Mouse (Mus musculus) heart, adult 2 months (tissue): ENCODE data around the gene Zbed5.
A peak's percentile ranks its signal among the peaks of the same experiment; 100 is the strongest.

Source experiments
- CTCF ChIP-seq: fragments of 200-600 bp; IDR thresholded peaks from 2 replicates; pipeline ENCODE4 v1.8.1; 2022; ENCODE audit warnings: antibody characterized with exemption, mild to moderate bottlenecking, moderate library complexity
- EP300 ChIP-seq: fragments of 200-500 bp; IDR thresholded peaks from 2 replicates; pipeline ENCODE4 v1.6.1; 2011; ENCODE audit warnings: low read depth, low read length, control low read depth; ENCODE audit not compliant: insufficient read depth

- TF ChIP-seq CTCF (peak; percentile 33), EP300 (peak; percentile 84)
These were observed 48.6 kb upstream of the Zbed5 start, which contains the start of gene Sumf2 for GRCm38 (mm10) chr5:129846752-129847557.
